Mouse (Mus musculus): ENCODE results near the gene Serp2. TPM values are rescaled to one million over a fixed set of nuclear protein-coding genes. Genes with fewer than 3 reads are reported as not detected.
A peak's percentile ranks its signal among the peaks of the same experiment; 100 is the strongest.

The Serp2 gene
- polyA plus RNA-seq, 1 experiment from 2014 or later, result 0.58 TPM

- no peaks in the 10 kb centered on the region for H3K27me3 ChIP-seq (ENCODE audit: insufficient read depth, low read length)
- no peaks in the 10 kb centered on the region; the same call in 1 of the 2 replicates for H3K4me1 ChIP-seq (ENCODE audit: insufficient read depth)
- ATAC-seq (no peak), DNase-seq (no peak)
- no peak overlapping the region for H3K27ac ChIP-seq (ENCODE audit: low read depth)
- H3K9ac ChIP-seq (replicated peaks), result no peak overlapping the region
- H3K36me3 ChIP-seq (replicated peaks; ENCODE audit: insufficient read depth, low read length), result no peaks in the 10 kb centered on the region
- H3K9me3 ChIP-seq (ENCODE audit: low read length), result no peaks in the 10 kb centered on the region
- H3K4me2 ChIP-seq (ENCODE audit: low read depth, low read length), result no peak overlapping the region
- H3K4me3 ChIP-seq (ENCODE audit: low read depth, low read length), result no peak overlapping the region
- TF ChIP-seq EP300 (IDR thresholded peaks at IDR 0.05; ENCODE audit: low read depth) (no peak), CTCF (IDR thresholded peaks at IDR 0.05; ENCODE audit: low read depth) (no peak)
- 45% methylated on average over 11 of the region's 11 CpGs for WGBS (ENCODE audit: insufficient replicate concordance)
Observed at GRCm38 (mm10) chr14:76513395-76514049, 43.2 kb downstream of the Serp2 start.

DNA sequence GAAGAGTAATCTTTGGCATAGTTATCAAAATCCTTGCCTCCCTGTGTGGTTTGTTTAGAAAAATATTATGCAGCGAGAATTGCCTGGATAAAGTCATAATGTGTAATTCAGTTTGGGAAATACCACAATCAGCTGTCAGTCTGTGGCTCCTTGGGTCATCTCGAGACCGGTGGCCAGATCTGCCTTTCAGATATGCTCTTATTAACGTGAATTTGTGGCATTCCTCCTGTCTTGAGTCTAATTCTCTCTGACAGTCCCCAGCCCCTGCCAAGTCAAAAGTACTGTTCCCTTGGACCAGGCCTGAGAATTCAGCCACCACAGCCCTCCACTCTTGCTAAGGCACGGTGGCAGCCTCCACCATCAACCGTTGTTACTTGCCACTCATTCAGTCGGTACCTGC lies 44.7 kb downstream of the Serp2 start:
- WGBS (ENCODE audit: insufficient replicate concordance), result 73% methylated on average over 7 of the region's 7 CpGs
- peaks cover 4% of the 10 kb centered on the region for H3K4me1 ChIP-seq (ENCODE audit: insufficient read depth)
- no peak overlapping the region for H3K4me3 ChIP-seq (ENCODE audit: low read depth, low read length)

GRCm38 (mm10) chr14:76508701-76509100 lies 48.0 kb downstream of the Serp2 start:
- Histone ChIP-seq H3K27ac (ENCODE audit: low read depth) (no peak overlapping the region), H3K9ac (replicated peaks) (no peak overlapping the region), H3K4me2 (ENCODE audit: low read depth, low read length) (no peak overlapping the region), H3K4me3 (ENCODE audit: low read depth, low read length) (no peak overlapping the region), H3K9me3 (ENCODE audit: low read length) (no peaks in the 10 kb centered on the region), H3K4me1 (ENCODE audit: insufficient read depth) (peaks cover 11% of the 10 kb centered on the region), H3K36me3 (replicated peaks; ENCODE audit: insufficient read depth, low read length) (peaks cover 9% of the 10 kb centered on the region), H3K27me3 (ENCODE audit: insufficient read depth, low read length) (no peaks in the 10 kb centered on the region)
- TF ChIP-seq CTCF (IDR thresholded peaks at IDR 0.05; ENCODE audit: low read depth), result no peak
- no peak for TF ChIP-seq EP300 (IDR thresholded peaks at IDR 0.05; ENCODE audit: low read depth)
- no peak for ATAC-seq
- WGBS (ENCODE audit: insufficient replicate concordance), result 83% methylated on average over 10 of the region's 10 CpGs
- no peak for DNase-seq

More for the DNA sequence above, 44.7 kb downstream of the Serp2 start:
- no peak for ATAC-seq
- Histone ChIP-seq H3K36me3 (replicated peaks; ENCODE audit: insufficient read depth, low read length) (peaks cover 5% of the 10 kb centered on the region; the same call in 1 of the 2 replicates), H3K9ac (replicated peaks) (no peak overlapping the region), H3K9me3 (ENCODE audit: low read length) (no peaks in the 10 kb centered on the region), H3K27me3 (ENCODE audit: insufficient read depth, low read length) (no peaks in the 10 kb centered on the region), H3K4me2 (ENCODE audit: low read depth, low read length) (no peak overlapping the region), H3K27ac (ENCODE audit: low read depth) (no peak overlapping the region)
- no peak for TF ChIP-seq CTCF (IDR thresholded peaks at IDR 0.05; ENCODE audit: low read depth)
- TF ChIP-seq EP300 (IDR thresholded peaks at IDR 0.05; ENCODE audit: low read depth), result no peak
- no peak for DNase-seq

- ATAC-seq, result no peak
- H3K4me2 ChIP-seq (ENCODE audit: low read depth, low read length), result no peak overlapping the region
- 66% methylated on average over 9 of the region's 9 CpGs for WGBS (ENCODE audit: insufficient replicate concordance)
Observed at GRCm38 (mm10) chr14:76507804-76508500, 48.7 kb downstream of the Serp2 start.

GRCm38 (mm10) chr14:76507357-76507756 lies 49.3 kb downstream of the Serp2 start:
- Histone ChIP-seq H3K27me3 (ENCODE audit: insufficient read depth, low read length) (no peaks in the 10 kb centered on the region), H3K4me1 (ENCODE audit: insufficient read depth) (peaks cover 15% of the 10 kb centered on the region), H3K4me2 (ENCODE audit: low read depth, low read length) (peak overlapping the region; percentile 84; the same call in 1 of the 2 replicates), H3K36me3 (replicated peaks; ENCODE audit: insufficient read depth, low read length) (peaks cover 9% of the 10 kb centered on the region), H3K9ac (replicated peaks) (no peak overlapping the region), H3K27ac (ENCODE audit: low read depth) (no peak overlapping the region), H3K9me3 (ENCODE audit: low read length) (no peaks in the 10 kb centered on the region), H3K4me3 (ENCODE audit: low read depth, low read length) (no peak overlapping the region)
- no peak for DNase-seq
- no peak for ATAC-seq
- 88% methylated on average over 7 of the region's 7 CpGs for WGBS (ENCODE audit: insufficient replicate concordance)
- TF ChIP-seq EP300 (IDR thresholded peaks at IDR 0.05; ENCODE audit: low read depth) (no peak), CTCF (IDR thresholded peaks at IDR 0.05; ENCODE audit: low read depth) (no peak)

More at GRCm38 (mm10) chr14:76507804-76508500, 48.7 kb downstream of the Serp2 start:
- no peak overlapping the region for H3K4me3 ChIP-seq (ENCODE audit: low read depth, low read length)
- H3K27ac ChIP-seq (ENCODE audit: low read depth), result no peak overlapping the region
- H3K27me3 ChIP-seq (ENCODE audit: insufficient read depth, low read length), result no peaks in the 10 kb centered on the region
- DNase-seq, result no peak
- peaks cover 9% of the 10 kb centered on the region for H3K36me3 ChIP-seq (replicated peaks; ENCODE audit: insufficient read depth, low read length)
- H3K4me1 ChIP-seq (ENCODE audit: insufficient read depth), result peaks cover 15% of the 10 kb centered on the region
- TF ChIP-seq EP300 (IDR thresholded peaks at IDR 0.05; ENCODE audit: low read depth), result no peak
- H3K9me3 ChIP-seq (ENCODE audit: low read length), result no peaks in the 10 kb centered on the region
- H3K9ac ChIP-seq (replicated peaks), result no peak overlapping the region

DNA sequence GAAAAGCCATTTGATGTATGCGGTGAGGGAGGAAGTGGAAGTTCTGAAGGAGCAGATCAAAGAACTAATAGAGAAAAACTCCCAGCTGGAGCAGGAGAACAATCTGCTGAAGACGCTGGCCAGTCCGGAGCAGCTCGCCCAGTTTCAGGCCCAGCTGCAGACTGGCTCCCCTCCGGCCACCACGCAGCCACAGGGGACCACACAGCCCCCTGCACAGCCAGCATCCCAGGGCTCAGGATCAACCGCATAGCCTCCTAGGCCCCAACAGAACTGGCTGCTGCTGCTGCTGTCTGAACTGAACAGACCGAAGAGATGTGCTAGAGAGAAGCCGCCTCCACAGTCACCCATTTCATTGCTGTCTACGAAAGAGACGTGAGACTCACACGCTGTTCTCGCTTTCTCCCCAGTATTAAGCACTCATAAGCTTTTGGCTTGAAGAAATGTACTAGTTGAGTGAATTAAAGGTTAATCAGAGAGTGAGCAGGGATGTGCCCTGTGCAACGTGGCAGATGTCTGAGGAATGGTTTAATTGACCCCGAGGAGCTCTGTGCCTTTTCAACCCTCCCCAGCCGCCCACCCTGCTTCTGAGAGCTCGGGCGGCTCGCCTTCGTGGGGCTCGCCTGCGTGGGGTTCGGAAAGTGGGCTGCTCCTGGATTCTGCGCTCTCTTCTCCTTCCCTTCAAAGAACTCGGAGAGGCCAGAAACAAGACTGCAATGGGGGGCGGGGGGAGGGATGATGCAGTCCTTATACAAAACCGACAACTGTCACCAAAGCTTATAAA lies 50.1 kb downstream of the Serp2 start:
- ATAC-seq, result no peak
- peaks cover 9% of the 10 kb centered on the region for H3K36me3 ChIP-seq (replicated peaks; ENCODE audit: insufficient read depth, low read length)
- H3K4me2 ChIP-seq (ENCODE audit: low read depth, low read length), result peak overlapping the region; percentile 84
- H3K4me1 ChIP-seq (ENCODE audit: insufficient read depth), result peaks cover 15% of the 10 kb centered on the region
- WGBS (ENCODE audit: insufficient replicate concordance), result 69% methylated on average over 27 of the region's 27 CpGs
- DNase-seq, result no peak
- peak overlapping the region; percentile 91 for H3K4me3 ChIP-seq (ENCODE audit: low read depth, low read length)
- peak overlapping the region; percentile 97 for H3K9ac ChIP-seq (replicated peaks)
- no peaks in the 10 kb centered on the region for H3K27me3 ChIP-seq (ENCODE audit: insufficient read depth, low read length)
- TF ChIP-seq CTCF (IDR thresholded peaks at IDR 0.05; ENCODE audit: low read depth) (no peak), EP300 (IDR thresholded peaks at IDR 0.05; ENCODE audit: low read depth) (no peak)
- peak overlapping the region; percentile 98 for H3K27ac ChIP-seq (ENCODE audit: low read depth)
- H3K9me3 ChIP-seq (ENCODE audit: low read length), result no peaks in the 10 kb centered on the region
